Mouse (Mus musculus) adrenal gland, adult 8-10 months (tissue): ENCODE data around the gene Ttc24. TPM values are rescaled to one million over a fixed set of nuclear protein-coding genes. Genes with fewer than 3 reads are reported as not detected.
A peak's percentile ranks its signal among the peaks of the same experiment; 100 is the strongest.

Experiments
- DNase-seq: peaks from one replicate; pipeline ENCODE4 v3.0.0; 2022
- total RNA-seq, 4 experiments: library from RNA; stranded (reverse); gene quantifications; 2 replicates each; pipeline ENCODE4 v1.2.4; 2022

The Ttc24 gene
- total RNA-seq: not detected

DNA sequence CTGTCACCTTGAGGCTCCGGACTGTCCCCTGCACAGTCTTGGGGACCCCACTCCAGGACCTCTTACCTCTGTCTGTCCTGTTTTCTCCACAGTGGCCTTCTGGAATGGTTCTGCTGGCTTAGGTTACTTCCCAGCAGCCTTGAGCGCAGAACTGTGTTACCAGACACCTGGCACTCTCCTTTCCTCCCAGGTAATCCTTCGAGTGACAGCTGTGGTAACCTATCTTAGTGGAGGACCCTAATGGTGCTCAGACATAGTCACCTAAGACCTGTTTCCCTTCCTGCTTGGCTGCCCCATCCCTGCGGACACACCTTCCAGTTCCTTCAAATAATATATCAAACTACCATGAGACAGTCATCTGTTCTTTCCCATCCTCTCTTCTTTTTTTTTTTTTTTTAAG lies at the start of gene Ttc24:
Ttc24 (minus strand) TSS at position 101 of the 400 bp plus-strand sequence.
- DNase-seq: no peak

DNA sequence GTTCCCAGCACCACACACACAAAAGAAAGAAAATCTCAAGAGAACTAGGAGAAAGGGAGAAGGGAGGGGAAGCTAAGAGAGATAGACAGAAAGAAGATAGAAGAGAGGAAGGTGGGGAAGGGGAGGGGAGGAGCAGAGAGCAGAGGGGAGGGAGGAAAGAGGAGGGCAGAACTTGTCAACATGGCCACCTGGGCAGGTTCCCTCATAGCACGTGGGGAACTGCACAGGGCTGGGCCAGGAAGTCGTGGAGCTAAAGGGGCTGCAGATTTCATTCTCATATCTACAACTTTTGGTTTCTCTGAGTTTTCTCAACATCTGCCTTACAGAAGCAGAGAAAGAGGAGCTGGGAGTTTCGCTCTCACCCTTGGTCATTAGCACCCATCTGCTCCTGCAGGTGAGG lies 49.5 kb upstream of the Ttc24 start:
- no peak for DNase-seq

DNA sequence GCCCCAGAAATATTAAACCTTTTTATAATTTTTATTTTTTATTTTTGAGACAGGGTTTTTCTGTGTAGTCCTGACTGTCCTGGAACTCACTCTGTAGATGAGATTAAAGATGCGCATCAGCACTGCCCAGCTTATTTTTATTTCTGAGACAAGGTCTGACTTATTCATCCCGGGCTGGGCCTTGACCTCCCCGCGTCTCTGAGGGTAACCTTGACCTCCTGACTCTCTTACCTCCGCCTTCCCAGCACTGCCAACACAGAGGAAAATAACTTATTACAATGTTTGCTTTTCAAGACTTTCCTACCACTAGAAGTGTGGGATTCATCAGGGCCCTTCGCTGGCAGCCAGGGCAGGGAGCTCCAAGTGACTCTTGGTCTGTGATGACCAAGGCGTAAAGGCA lies 48.1 kb upstream of the Ttc24 start:
- peak; percentile 56 for DNase-seq

DNA sequence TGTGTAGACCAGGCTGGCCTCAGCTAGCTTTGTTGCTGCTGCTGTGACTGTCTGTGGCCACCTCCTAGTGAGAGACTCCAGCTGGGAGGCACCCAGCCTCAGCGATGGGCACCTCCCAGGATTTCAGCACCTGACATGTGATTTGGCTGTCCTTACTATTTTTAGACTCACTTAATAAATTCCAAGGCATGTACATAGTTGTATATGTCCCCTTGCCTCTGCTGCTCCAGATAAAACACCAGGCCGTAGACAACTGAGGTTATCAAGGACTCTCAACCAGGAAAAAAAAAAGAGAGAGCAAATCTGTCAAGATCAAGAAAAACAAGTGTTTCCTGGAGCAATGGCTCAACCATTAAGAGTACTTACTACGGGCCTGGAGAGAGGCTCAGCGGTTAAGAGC lies 47.1 kb upstream of the Ttc24 start:
- DNase-seq: no peak

- no peak for DNase-seq
These were observed 43.3 kb upstream of the Ttc24 start for GRCm38 (mm10) chr3:88121164-88122131.

GRCm38 (mm10) chr3:88120117-88120651 lies 42.1 kb upstream of the Ttc24 start:
- DNase-seq: no peak

GRCm38 (mm10) chr3:88114396-88114795 lies 36.3 kb upstream of the Ttc24 start:
- no peak for DNase-seq

- no peak for DNase-seq
These were observed 31.0 kb upstream of the Ttc24 start for GRCm38 (mm10) chr3:88109126-88109525.

GRCm38 (mm10) chr3:88106126-88106525 lies 28.0 kb upstream of the Ttc24 start:
- no peak for DNase-seq

DNA sequence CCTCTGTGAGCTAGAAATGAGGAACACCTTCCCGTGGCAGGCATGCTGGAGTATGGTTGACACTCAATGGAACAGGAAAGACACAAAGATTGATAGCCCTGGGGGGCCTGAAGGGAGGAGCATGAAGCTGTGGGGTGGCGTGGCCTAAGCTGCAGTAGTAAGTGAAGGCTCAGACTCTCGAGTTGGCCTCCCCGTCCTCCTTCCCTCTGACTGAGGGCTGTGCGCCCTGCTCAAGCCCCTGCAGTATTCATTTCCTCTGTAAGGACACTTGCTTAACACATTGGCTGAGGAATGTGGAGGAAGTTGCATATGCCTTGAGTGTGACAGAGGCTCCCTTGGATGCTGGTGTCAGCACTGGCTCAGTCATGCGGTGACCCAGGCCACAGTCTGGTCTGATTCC lies 24.5 kb upstream of the Ttc24 start:
- DNase-seq: no peak

DNA sequence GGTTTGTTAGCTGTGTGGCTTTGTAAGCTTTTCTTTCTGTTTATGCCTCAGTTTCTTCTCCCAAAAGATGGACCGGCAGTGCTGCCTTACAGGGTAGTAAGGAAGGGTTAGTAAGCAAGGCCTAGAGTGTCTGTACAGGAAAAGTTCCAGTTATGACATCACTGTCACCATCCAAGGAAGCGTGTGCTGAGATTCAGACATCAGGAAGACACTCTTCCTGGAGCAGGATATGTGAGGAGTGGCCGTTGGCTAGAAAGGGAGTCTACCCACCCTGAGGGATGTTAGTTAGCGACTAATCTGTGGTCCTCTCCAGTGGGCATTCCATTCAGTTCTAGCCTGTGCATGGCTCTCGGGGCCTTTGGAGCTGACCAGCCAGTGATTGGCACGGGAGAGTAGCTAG lies 24.1 kb upstream of the Ttc24 start:
- DNase-seq: no peak

GRCm38 (mm10) chr3:88101736-88102135 lies 23.6 kb upstream of the Ttc24 start:
- no peak for DNase-seq

- DNase-seq: no peak
These were observed 22.1 kb upstream of the Ttc24 start for GRCm38 (mm10) chr3:88100251-88100650.

GRCm38 (mm10) chr3:88097666-88098065 lies 19.6 kb upstream of the Ttc24 start:
- no peak for DNase-seq

- no peak for DNase-seq
These were observed 16.0 kb upstream of the Ttc24 start for GRCm38 (mm10) chr3:88094126-88094525.

DNA sequence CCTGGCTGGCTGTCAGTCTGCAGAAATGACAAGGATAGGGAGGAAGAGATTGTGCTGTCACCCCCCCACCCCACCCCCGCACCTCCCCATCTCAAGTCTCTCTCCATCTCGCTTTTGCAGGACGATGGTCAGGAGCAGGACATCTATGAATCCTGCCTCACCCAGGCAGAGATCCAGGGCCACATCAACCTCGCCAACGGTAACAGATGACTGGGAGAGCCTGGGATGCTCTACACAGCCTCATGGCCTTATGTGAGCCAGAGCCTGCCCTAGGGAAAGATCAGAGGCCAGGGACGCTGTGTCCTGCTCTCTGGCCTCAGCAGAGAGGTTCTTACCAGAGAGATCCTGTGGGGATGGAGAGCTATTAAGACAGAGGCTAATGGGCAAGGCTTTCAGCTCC lies 12.5 kb upstream of the Ttc24 start:
- no peak for DNase-seq

DNA sequence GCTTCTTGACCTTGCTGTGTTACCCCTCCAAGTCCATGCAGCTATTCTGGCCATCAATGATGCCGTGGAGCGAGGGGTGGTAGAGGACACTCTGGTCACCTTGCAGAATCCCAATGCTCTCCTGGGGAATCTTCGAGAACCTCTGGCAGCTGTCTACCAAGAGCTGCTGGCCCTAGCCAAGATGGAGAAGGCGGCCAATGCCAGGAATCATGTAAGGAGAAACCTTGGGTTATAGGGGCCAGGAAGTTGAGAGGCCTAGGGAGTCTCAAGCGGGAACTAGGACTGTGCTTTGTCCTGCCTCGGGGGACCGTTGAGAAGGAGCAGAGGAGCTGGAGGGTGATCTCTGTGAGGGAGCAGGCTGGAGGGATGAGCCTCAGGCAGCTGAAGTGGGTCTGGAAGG lies 12.0 kb upstream of the Ttc24 start:
- DNase-seq: no peak

- no peak for DNase-seq
These were observed 9.6 kb upstream of the Ttc24 start for GRCm38 (mm10) chr3:88087688-88088087.

DNA sequence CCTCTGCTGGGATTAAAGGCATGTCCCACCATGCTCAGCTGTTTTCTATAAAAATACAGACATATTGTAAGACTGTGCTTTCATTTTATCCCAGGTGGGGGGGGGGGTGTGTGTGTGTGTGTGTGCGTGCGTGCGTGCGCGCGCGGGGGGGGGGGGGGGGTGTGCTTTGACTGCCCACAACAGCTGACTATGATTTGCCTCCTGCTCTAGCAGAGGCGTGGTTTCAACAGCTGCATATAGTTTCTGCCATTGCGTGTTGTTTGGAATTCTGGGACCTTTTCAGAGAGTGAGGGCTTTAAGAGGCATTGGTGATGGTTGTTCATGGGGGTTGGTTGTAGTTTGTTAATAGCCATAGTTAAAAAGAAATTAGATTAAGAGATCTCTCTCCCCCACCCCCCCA lies 7.4 kb upstream of the Ttc24 start:
- DNase-seq: no peak

GRCm38 (mm10) chr3:88084001-88084400 lies 5.9 kb upstream of the Ttc24 start:
- DNase-seq: no peak

GRCm38 (mm10) chr3:88082663-88083062 lies 4.6 kb upstream of the Ttc24 start:
- no peak for DNase-seq

DNA sequence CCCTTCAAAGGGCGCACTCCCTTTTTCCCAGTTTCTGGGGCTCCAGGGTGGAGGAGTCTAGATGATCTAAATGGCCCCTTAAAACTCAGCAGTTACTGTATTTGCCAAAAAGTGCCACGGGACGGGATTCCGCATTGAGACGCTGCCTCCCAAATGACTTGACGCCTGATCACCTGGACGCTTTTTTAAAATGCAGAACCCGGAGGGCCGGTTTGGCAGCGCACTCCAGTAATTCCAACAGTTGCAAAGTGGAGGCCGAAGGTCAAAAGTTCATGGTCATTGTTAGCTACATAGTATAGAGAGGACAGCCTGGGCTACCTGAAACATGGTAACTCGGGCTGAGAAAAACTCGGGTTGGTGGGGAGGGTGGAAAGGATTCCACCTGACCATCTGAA lies 4.1 kb upstream of the Ttc24 start:
- DNase-seq: no peak

GRCm38 (mm10) chr3:88081345-88082223 lies 3.5 kb upstream of the Ttc24 start, which contains the start of gene Iqgap3:
Gene Iqgap3 (plus strand): TSS chr3:88081971.
- DNase-seq: peak; percentile 84
